Mouse (Mus musculus): ENCODE measurements around the gene Anxa7. TPM values are rescaled to one million over a fixed set of nuclear protein-coding genes. Genes with fewer than 3 reads are reported as not detected.

The Anxa7 gene
- polyA plus RNA-seq, 1 experiment from 2014 or later = 9.9 TPM

DNA sequence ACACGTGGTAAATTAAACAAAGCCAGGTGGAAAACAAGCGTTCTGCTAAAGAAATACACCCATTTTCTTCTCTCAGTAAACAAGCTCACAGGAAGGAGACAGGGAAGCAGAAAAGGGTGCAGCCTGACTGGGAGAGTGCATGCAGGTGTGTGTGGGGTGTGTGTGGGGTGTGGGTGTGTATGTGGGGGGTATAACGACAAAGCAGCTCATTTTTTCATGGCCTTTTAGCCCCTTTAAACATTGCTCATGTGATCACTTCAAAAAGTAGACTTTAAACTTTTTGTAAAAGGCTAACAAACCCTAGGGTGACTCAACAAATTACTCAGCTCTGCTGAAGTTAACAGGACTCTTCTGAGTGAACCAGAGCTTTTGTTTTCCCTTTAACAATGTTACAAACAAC is 1.5 kb downstream of the Anxa7 start:
- no peaks in the 10 kb centered on the region for H3K9me3 ChIP-seq (replicated peaks)
- no peak for ATAC-seq
- 52% methylated on average over 3 of the region's 3 CpGs for WGBS
- H3K4me1 ChIP-seq = 0 out of 2 replicates have a peak, but pooled peaks cover 3% of the 10 kb centered on the region
- no peaks in the 10 kb centered on the region; the same call in 1 of the 2 replicates for H3K27me3 ChIP-seq
- H3K4me2 ChIP-seq = no peak overlapping the region
- no peak overlapping the region for H3K27ac ChIP-seq
- H3K9ac ChIP-seq = no peak overlapping the region
- H3K4me3 ChIP-seq = no peak overlapping the region
- H3K36me3 ChIP-seq (ENCODE audit: poor library complexity, severe bottlenecking) = 0 out of 2 replicates have a peak, but pooled peaks cover under 1% of the 10 kb centered on the region

DNA sequence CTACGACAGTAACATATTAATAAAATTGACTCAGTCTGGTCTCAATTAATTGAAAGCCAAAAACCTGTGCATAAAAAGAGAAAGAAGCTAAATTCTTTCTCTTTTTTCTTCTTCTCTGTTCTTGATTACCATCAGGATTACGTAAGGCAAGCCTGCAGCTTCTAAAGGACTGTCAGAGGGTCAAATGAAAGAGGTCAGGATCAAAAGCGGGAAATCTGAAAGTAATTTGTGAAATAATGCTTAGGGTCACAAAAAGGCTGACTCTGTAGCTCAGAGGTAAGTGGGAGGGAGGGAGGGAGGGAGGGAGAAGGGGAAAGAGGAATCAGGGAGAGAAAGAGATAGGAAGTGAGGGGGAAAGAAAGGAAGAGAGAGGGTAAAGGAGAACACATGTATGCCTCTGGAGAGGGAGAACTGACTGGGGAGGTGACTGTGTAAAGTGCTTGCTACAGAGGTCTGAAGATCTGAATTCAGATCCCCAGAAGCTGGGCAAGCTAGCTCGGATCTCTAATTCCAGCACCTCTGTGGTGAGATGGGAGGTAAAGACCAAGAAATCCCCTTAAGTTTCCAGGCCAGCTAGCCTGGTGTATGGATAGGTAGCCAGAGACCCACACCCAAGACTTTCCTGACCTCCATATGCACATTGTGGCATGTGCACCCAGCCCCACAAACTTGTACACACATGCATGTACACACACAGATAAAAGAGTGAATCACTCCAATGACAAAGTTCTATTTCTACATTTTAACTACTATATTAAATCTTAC is 2.5 kb downstream of the Anxa7 start:
- no peak overlapping the region for H3K4me3 ChIP-seq
- no peaks in the 10 kb centered on the region for H3K36me3 ChIP-seq (ENCODE audit: poor library complexity, severe bottlenecking)
- no peaks in the 10 kb centered on the region for H3K9me3 ChIP-seq (replicated peaks)
- 49% methylated on average over 4 of the region's 4 CpGs for WGBS
- H3K4me1 ChIP-seq = 0 out of 2 replicates have a peak, but pooled peaks cover 3% of the 10 kb centered on the region
- no peak overlapping the region for H3K4me2 ChIP-seq
- no peak overlapping the region for H3K9ac ChIP-seq
- no peak overlapping the region for H3K27ac ChIP-seq
- no peak for ATAC-seq
- H3K27me3 ChIP-seq = no peaks in the 10 kb centered on the region; the same call in 1 of the 2 replicates

DNA sequence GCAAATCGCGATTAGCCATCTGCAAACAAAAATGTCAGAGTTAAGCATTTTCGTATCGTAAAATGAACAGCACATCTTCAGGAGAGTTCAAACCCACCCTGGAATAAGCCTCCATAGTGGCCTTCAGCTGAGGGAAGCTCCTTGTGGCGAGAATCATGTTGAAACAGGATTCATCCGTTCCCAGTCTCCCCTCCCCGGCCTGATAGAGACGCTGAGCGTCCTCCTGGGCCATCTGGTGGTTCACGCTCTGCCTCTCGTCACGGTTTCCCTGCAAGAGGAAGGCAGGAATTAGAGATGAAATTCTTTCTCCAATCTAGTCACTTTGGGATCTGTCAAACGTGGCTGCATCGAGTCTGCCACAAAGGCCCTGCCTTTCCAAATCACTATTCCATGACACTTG is 19.7 kb downstream of the Anxa7 start:
- Histone ChIP-seq H3K9ac (no peak overlapping the region), H3K9me3 (replicated peaks) (no peaks in the 10 kb centered on the region), H3K4me2 (no peak overlapping the region), H3K4me3 (no peak overlapping the region), H3K36me3 (ENCODE audit: poor library complexity, severe bottlenecking) (no peaks in the 10 kb centered on the region), H3K27ac (no peak overlapping the region), H3K4me1 (no peaks in the 10 kb centered on the region), H3K27me3 (no peaks in the 10 kb centered on the region)
- WGBS = 88% methylated on average over 14 of the region's 14 CpGs
- ATAC-seq = no peak

DNA sequence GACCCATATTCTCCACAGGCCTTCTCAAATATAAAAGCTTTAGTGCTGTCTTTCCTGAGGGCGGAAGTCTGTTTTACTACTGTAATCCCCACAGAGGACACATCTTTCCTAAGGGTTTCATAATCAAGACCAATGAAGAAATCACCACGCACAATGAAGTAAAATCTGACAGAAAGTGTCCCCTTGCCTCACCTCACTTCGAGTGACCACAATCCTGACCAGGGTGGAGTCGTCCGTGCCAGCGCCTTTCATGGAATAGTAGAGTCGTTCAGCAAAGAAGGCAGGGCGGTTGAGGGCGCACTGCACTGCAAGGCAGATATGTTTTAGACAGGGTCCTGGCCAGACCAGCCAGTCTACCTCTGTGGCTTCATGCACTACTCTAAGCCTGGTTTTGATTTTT is 21.6 kb downstream of the Anxa7 start:
- no peak for ATAC-seq
- H3K9me3 ChIP-seq (replicated peaks) = no peaks in the 10 kb centered on the region
- no peak overlapping the region for H3K4me2 ChIP-seq
- no peaks in the 10 kb centered on the region for H3K4me1 ChIP-seq
- no peak overlapping the region for H3K4me3 ChIP-seq
- 95% methylated on average over 9 of the region's 9 CpGs for WGBS
- H3K27me3 ChIP-seq = no peaks in the 10 kb centered on the region
- H3K27ac ChIP-seq = no peak overlapping the region
- no peak overlapping the region for H3K9ac ChIP-seq
- H3K36me3 ChIP-seq (ENCODE audit: poor library complexity, severe bottlenecking) = no peaks in the 10 kb centered on the region

DNA sequence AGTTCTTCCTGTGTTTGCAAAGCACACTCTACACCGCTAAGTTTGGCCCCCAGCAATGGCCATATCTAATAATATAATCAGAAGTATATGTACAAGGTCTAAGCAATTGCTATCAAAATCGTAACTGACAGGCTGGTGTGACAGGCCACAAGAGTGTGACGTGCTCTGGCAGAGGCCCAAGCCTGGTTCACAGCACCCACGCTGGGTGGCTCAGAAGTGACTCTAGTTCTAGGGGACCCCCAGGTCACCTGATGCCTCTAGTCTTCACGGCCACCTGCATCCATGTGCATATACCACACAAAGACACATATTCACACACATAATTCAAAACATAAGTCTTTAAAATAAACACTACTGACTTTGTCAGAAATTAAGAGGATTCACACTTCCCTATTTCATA is 27.0 kb downstream of the Anxa7 start:
- no peak overlapping the region for H3K4me2 ChIP-seq
- no peaks in the 10 kb centered on the region for H3K9me3 ChIP-seq (replicated peaks)
- no peaks in the 10 kb centered on the region for H3K36me3 ChIP-seq (ENCODE audit: poor library complexity, severe bottlenecking)
- no peak overlapping the region for H3K9ac ChIP-seq
- no peak for ATAC-seq
- H3K27me3 ChIP-seq = no peaks in the 10 kb centered on the region
- H3K4me1 ChIP-seq = peaks cover 8% of the 10 kb centered on the region
- WGBS = 95% methylated on average over 5 of the region's 5 CpGs
- H3K4me3 ChIP-seq = no peak overlapping the region
- H3K27ac ChIP-seq = no peak overlapping the region

DNA sequence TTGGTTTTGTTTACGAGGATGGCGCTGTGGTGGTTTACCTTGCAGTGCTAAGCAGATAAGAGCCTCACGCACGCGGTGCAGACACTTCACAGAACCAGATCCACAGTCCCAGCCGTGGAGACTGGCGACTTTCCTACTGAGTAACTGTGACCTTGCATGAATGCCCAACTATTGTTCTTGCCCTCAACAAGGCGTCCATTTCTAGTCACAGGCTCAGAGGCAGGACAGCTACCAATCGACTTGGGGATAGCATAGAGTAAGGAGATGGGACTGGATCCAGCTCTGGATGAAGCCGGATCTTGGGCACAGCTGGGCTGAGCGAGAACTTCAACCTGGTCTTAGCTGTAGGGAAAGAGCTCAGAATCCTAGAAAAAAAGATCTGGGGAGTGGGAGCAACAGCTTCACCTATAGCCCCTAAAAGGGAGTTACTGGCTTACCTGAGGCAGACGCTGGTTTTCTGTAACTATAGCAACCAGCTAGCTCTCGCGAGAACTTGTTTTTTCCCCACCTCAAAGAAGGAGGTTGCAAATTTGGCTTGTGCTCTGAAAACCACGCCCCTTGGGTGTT is 28.1 kb downstream of the Anxa7 start, which contains the start of gene Cfap70:
Gene Cfap70 (minus strand): TSS at position 462 of the 567 bp plus-strand sequence.
- Histone ChIP-seq H3K9me3 (replicated peaks) (no peaks in the 10 kb centered on the region), H3K4me2 (peak within 1 kb of the TSS; percentile 60), H3K9ac (peak within 1 kb of the TSS; percentile 45), H3K36me3 (ENCODE audit: poor library complexity, severe bottlenecking) (no peaks in the 10 kb centered on the region), H3K4me1 (peaks cover 11% of the 10 kb centered on the region), H3K27ac (no peak within 1 kb of the TSS; the same call in 1 of the 2 replicates), H3K27me3 (no peaks in the 10 kb centered on the region), H3K4me3 (peak within 1 kb of the TSS; percentile 38)
- ATAC-seq = peak; percentile 55
- WGBS = 2% methylated on average over 15 of the region's 15 CpGs

- Histone ChIP-seq H3K4me3 (peak overlapping the region; percentile 38), H3K4me2 (peak overlapping the region; percentile 60), H3K4me1 (peaks cover 11% of the 10 kb centered on the region), H3K27me3 (no peaks in the 10 kb centered on the region), H3K27ac (no peak overlapping the region), H3K36me3 (ENCODE audit: poor library complexity, severe bottlenecking) (no peaks in the 10 kb centered on the region), H3K9ac (peak overlapping the region; percentile 45), H3K9me3 (replicated peaks) (no peaks in the 10 kb centered on the region)
- peak; percentile 73; the same call in 1 of the 2 replicates for ATAC-seq
- 13% methylated on average over 2 of the region's 2 CpGs for WGBS
Measured at GRCm38 (mm10) chr14:20451302-20451701, 28.6 kb downstream of the Anxa7 start.

DNA sequence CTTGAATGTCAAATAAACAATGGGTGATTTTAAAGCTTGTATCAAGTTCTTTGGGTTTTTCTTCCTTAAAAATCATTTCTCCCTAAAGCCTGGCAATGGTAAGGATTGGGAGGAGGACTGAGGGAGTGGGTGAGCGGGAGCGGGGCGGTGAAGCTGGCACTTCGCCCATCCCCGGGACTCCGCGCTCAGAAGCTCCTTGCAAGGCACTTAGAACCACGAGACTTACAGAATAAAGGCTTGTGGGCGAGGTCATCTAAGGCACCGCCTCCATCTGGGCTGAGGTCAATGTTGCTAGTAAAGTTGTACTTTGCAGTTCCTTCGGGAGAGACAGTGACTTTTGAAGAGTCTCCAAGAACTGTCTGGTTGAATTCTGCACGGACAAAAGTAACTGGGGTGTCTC is 32.7 kb downstream of the Anxa7 start:
- H3K4me2 ChIP-seq = no peak overlapping the region
- WGBS = 57% methylated on average over 12 of the region's 12 CpGs
- no peak for ATAC-seq
- H3K4me3 ChIP-seq = no peak overlapping the region
- H3K36me3 ChIP-seq (ENCODE audit: poor library complexity, severe bottlenecking) = no peaks in the 10 kb centered on the region
- H3K27ac ChIP-seq = no peak overlapping the region
- no peak overlapping the region for H3K9ac ChIP-seq
- peaks cover 11% of the 10 kb centered on the region for H3K4me1 ChIP-seq
- H3K27me3 ChIP-seq = no peaks in the 10 kb centered on the region
- no peaks in the 10 kb centered on the region for H3K9me3 ChIP-seq (replicated peaks)

- H3K9ac ChIP-seq = no peak overlapping the region
- WGBS = 73% methylated on average over 17 of the region's 17 CpGs
Measured at GRCm38 (mm10) chr14:20442252-20442651, 37.7 kb downstream of the Anxa7 start.

GRCm38 (mm10) chr14:20436976-20437375 is 43.0 kb downstream of the Anxa7 start:
- Histone ChIP-seq H3K27me3 (no peaks in the 10 kb centered on the region), H3K9ac (no peak overlapping the region), H3K36me3 (ENCODE audit: poor library complexity, severe bottlenecking) (no peaks in the 10 kb centered on the region), H3K4me3 (no peak overlapping the region), H3K27ac (no peak overlapping the region), H3K4me1 (no peaks in the 10 kb centered on the region), H3K4me2 (no peak overlapping the region), H3K9me3 (replicated peaks) (no peaks in the 10 kb centered on the region)
- ATAC-seq = no peak
- 77% methylated on average over 6 of the region's 6 CpGs for WGBS

More at GRCm38 (mm10) chr14:20442252-20442651, 37.7 kb downstream of the Anxa7 start:
- Histone ChIP-seq H3K4me2 (no peak overlapping the region), H3K4me1 (0 out of 2 replicates have a peak, but pooled peaks cover 2% of the 10 kb centered on the region), H3K4me3 (no peak overlapping the region), H3K9me3 (replicated peaks) (no peaks in the 10 kb centered on the region), H3K27me3 (no peaks in the 10 kb centered on the region), H3K36me3 (ENCODE audit: poor library complexity, severe bottlenecking) (no peaks in the 10 kb centered on the region), H3K27ac (no peak overlapping the region)
- ATAC-seq = no peak

- no peak for ATAC-seq
- no peaks in the 10 kb centered on the region for H3K9me3 ChIP-seq (replicated peaks)
- WGBS = 88% methylated on average over 4 of the region's 4 CpGs
Measured at GRCm38 (mm10) chr14:20432420-20432819, 47.5 kb downstream of the Anxa7 start.

GRCm38 (mm10) chr14:20431726-20432125 is 48.2 kb downstream of the Anxa7 start:
- no peaks in the 10 kb centered on the region for H3K36me3 ChIP-seq (ENCODE audit: poor library complexity, severe bottlenecking)
- no peaks in the 10 kb centered on the region for H3K27me3 ChIP-seq
- WGBS = 88% methylated on average over 6 of the region's 6 CpGs
- ATAC-seq = no peak
- H3K4me1 ChIP-seq = no peaks in the 10 kb centered on the region
- no peak overlapping the region for H3K27ac ChIP-seq
- no peak overlapping the region for H3K9ac ChIP-seq
- no peak overlapping the region for H3K4me3 ChIP-seq
- H3K4me2 ChIP-seq = no peak overlapping the region
- no peaks in the 10 kb centered on the region for H3K9me3 ChIP-seq (replicated peaks)

More at GRCm38 (mm10) chr14:20432420-20432819, 47.5 kb downstream of the Anxa7 start:
- Histone ChIP-seq H3K36me3 (ENCODE audit: poor library complexity, severe bottlenecking) (no peaks in the 10 kb centered on the region), H3K9ac (no peak overlapping the region), H3K27me3 (no peaks in the 10 kb centered on the region), H3K27ac (no peak overlapping the region), H3K4me3 (no peak overlapping the region), H3K4me1 (no peaks in the 10 kb centered on the region), H3K4me2 (no peak overlapping the region)

Measured in forebrain, embryonic 13.5 days (tissue).